Mouse (Mus musculus): ENCODE results near the gene Csrnp1. TPM values are rescaled to one million over a fixed set of nuclear protein-coding genes. Genes with fewer than 3 reads are reported as not detected.
"Not testable (repeated sequence)": the region's sequence is repeated elsewhere in the genome, so short reads cannot be mapped to it uniquely, and the experiment has no call there.

The Csrnp1 gene
- polyA plus RNA-seq, 1 experiment from 2014 or later = 2.0 TPM

GRCm38 (mm10) chr9:120020285-120020890 lies 35.9 kb upstream of the Csrnp1 start:
- Histone ChIP-seq H3K4me3 (replicated peaks; ENCODE audit: low read length) (no peak overlapping the region), H3K4me2 (ENCODE audit: low read length) (no peak overlapping the region), H3K27ac (ENCODE audit: low read length) (no peak overlapping the region), H3K36me3 (ENCODE audit: control insufficient read depth, insufficient read depth) (no peaks in the 10 kb centered on the region), H3K4me1 (replicated peaks; ENCODE audit: control insufficient read depth, insufficient read depth, low read length) (0 out of 2 replicates have a peak, but pooled peaks cover 4% of the 10 kb centered on the region), H3K9me3 (ENCODE audit: control insufficient read depth, low read length) (no peaks in the 10 kb centered on the region), H3K27me3 (replicated peaks; ENCODE audit: control insufficient read depth, insufficient read depth, low read length) (no peaks in the 10 kb centered on the region), H3K9ac (replicated peaks; ENCODE audit: low read depth, low read length) (no peak overlapping the region)
- 49% methylated on average over 7 of the region's 7 CpGs for WGBS
- ATAC-seq = no peak

GRCm38 (mm10) chr9:120016956-120017355 lies 32.5 kb upstream of the Csrnp1 start:
- Histone ChIP-seq H3K36me3 (ENCODE audit: control insufficient read depth, insufficient read depth) (no peaks in the 10 kb centered on the region), H3K4me1 (replicated peaks; ENCODE audit: control insufficient read depth, insufficient read depth, low read length) (no peaks in the 10 kb centered on the region), H3K27ac (ENCODE audit: low read length) (no peak overlapping the region), H3K27me3 (replicated peaks; ENCODE audit: control insufficient read depth, insufficient read depth, low read length) (no peaks in the 10 kb centered on the region), H3K4me3 (replicated peaks; ENCODE audit: low read length) (no peak overlapping the region), H3K9ac (replicated peaks; ENCODE audit: low read depth, low read length) (no peak overlapping the region), H3K9me3 (ENCODE audit: control insufficient read depth, low read length) (no peaks in the 10 kb centered on the region), H3K4me2 (ENCODE audit: low read length) (no peak overlapping the region)
- ATAC-seq = no peak
- 79% methylated on average over 10 of the region's 10 CpGs for WGBS

- no peak for ATAC-seq
- peaks cover 13% of the 10 kb centered on the region for H3K4me1 ChIP-seq (replicated peaks; ENCODE audit: control insufficient read depth, insufficient read depth, low read length)
- H3K36me3 ChIP-seq (ENCODE audit: control insufficient read depth, insufficient read depth) = no peaks in the 10 kb centered on the region
- no peaks in the 10 kb centered on the region for H3K27me3 ChIP-seq (replicated peaks; ENCODE audit: control insufficient read depth, insufficient read depth, low read length)
- H3K4me2 ChIP-seq (ENCODE audit: low read length) = no peak overlapping the region
- no peaks in the 10 kb centered on the region for H3K9me3 ChIP-seq (ENCODE audit: control insufficient read depth, low read length)
- H3K4me3 ChIP-seq (replicated peaks; ENCODE audit: low read length) = no peak overlapping the region
- no peak overlapping the region for H3K27ac ChIP-seq (ENCODE audit: low read length)
- 66% methylated on average over 6 of the region's 6 CpGs for WGBS
- no peak overlapping the region for H3K9ac ChIP-seq (replicated peaks; ENCODE audit: low read depth, low read length)
These were observed 30.4 kb upstream of the Csrnp1 start for GRCm38 (mm10) chr9:120014828-120015227.

- Histone ChIP-seq H3K27ac (ENCODE audit: low read length) (no peak overlapping the region), H3K36me3 (ENCODE audit: control insufficient read depth, insufficient read depth) (no peaks in the 10 kb centered on the region), H3K27me3 (replicated peaks; ENCODE audit: control insufficient read depth, insufficient read depth, low read length) (no peaks in the 10 kb centered on the region), H3K9ac (replicated peaks; ENCODE audit: low read depth, low read length) (no peak overlapping the region), H3K4me1 (replicated peaks; ENCODE audit: control insufficient read depth, insufficient read depth, low read length) (peaks cover 13% of the 10 kb centered on the region), H3K4me3 (replicated peaks; ENCODE audit: low read length) (no peak overlapping the region), H3K9me3 (ENCODE audit: control insufficient read depth, low read length) (no peaks in the 10 kb centered on the region), H3K4me2 (ENCODE audit: low read length) (no peak overlapping the region)
- ATAC-seq = no peak
- WGBS = 68% methylated on average over 11 of the region's 11 CpGs
These were observed 28.9 kb upstream of the Csrnp1 start for GRCm38 (mm10) chr9:120013251-120013820.

GRCm38 (mm10) chr9:120012781-120013180 lies 28.3 kb upstream of the Csrnp1 start:
- WGBS = 88% methylated on average over 5 of the region's 5 CpGs
- Histone ChIP-seq H3K4me2 (ENCODE audit: low read length) (no peak overlapping the region), H3K4me3 (replicated peaks; ENCODE audit: low read length) (no peak overlapping the region), H3K27ac (ENCODE audit: low read length) (no peak overlapping the region), H3K4me1 (replicated peaks; ENCODE audit: control insufficient read depth, insufficient read depth, low read length) (peaks cover 13% of the 10 kb centered on the region), H3K9me3 (ENCODE audit: control insufficient read depth, low read length) (no peaks in the 10 kb centered on the region), H3K27me3 (replicated peaks; ENCODE audit: control insufficient read depth, insufficient read depth, low read length) (no peaks in the 10 kb centered on the region), H3K36me3 (ENCODE audit: control insufficient read depth, insufficient read depth) (no peaks in the 10 kb centered on the region), H3K9ac (replicated peaks; ENCODE audit: low read depth, low read length) (no peak overlapping the region)
- no peak for ATAC-seq

GRCm38 (mm10) chr9:120012161-120012560 lies 27.7 kb upstream of the Csrnp1 start:
- 86% methylated on average over 6 of the region's 6 CpGs for WGBS
- not testable (repeated sequence) for H3K4me3 ChIP-seq (replicated peaks; ENCODE audit: low read length); ATAC-seq; H3K9ac ChIP-seq (replicated peaks; ENCODE audit: low read depth, low read length); H3K27ac ChIP-seq (ENCODE audit: low read length); H3K4me2 ChIP-seq (ENCODE audit: low read length); H3K27me3 ChIP-seq (replicated peaks; ENCODE audit: control insufficient read depth, insufficient read depth, low read length); H3K9me3 ChIP-seq (ENCODE audit: control insufficient read depth, low read length); H3K36me3 ChIP-seq (ENCODE audit: control insufficient read depth, insufficient read depth)
- H3K4me1 ChIP-seq (replicated peaks; ENCODE audit: control insufficient read depth, insufficient read depth, low read length) = peaks cover 13% of the 10 kb centered on the region

GRCm38 (mm10) chr9:120011533-120011932 lies 27.1 kb upstream of the Csrnp1 start:
- WGBS = 1% methylated on average over 10 of the region's 10 CpGs

GRCm38 (mm10) chr9:120010781-120011511 lies 26.5 kb upstream of the Csrnp1 start:
- WGBS = under 1% methylated on average over 57 of the region's 60 CpGs
- no peaks in the 10 kb centered on the region for H3K9me3 ChIP-seq (ENCODE audit: control insufficient read depth, low read length)
- no peaks in the 10 kb centered on the region for H3K36me3 ChIP-seq (ENCODE audit: control insufficient read depth, insufficient read depth)
- peak overlapping the region; percentile 55 for H3K4me3 ChIP-seq (replicated peaks; ENCODE audit: low read length)
- peaks cover 13% of the 10 kb centered on the region for H3K4me1 ChIP-seq (replicated peaks; ENCODE audit: control insufficient read depth, insufficient read depth, low read length)
- H3K9ac ChIP-seq (replicated peaks; ENCODE audit: low read depth, low read length) = peak overlapping the region; percentile 52
- peak; percentile 94 for ATAC-seq
- H3K27ac ChIP-seq (ENCODE audit: low read length) = peak overlapping the region; percentile 92
- peak overlapping the region; percentile 79 for H3K4me2 ChIP-seq (ENCODE audit: low read length)
- H3K27me3 ChIP-seq (replicated peaks; ENCODE audit: control insufficient read depth, insufficient read depth, low read length) = no peaks in the 10 kb centered on the region

More at GRCm38 (mm10) chr9:120011533-120011932, 27.1 kb upstream of the Csrnp1 start:
- Histone ChIP-seq H3K27ac (ENCODE audit: low read length) (peak overlapping the region; percentile 92), H3K9ac (replicated peaks; ENCODE audit: low read depth, low read length) (peak overlapping the region; percentile 52), H3K36me3 (ENCODE audit: control insufficient read depth, insufficient read depth) (no peaks in the 10 kb centered on the region), H3K27me3 (replicated peaks; ENCODE audit: control insufficient read depth, insufficient read depth, low read length) (no peaks in the 10 kb centered on the region), H3K4me2 (ENCODE audit: low read length) (peak overlapping the region; percentile 79), H3K4me3 (replicated peaks; ENCODE audit: low read length) (peak overlapping the region; percentile 55), H3K9me3 (ENCODE audit: control insufficient read depth, low read length) (no peaks in the 10 kb centered on the region), H3K4me1 (replicated peaks; ENCODE audit: control insufficient read depth, insufficient read depth, low read length) (peaks cover 13% of the 10 kb centered on the region)
- ATAC-seq = peak; percentile 78

- WGBS = 96% methylated on average over 3 of the region's 3 CpGs
- no peaks in the 10 kb centered on the region for H3K27me3 ChIP-seq (replicated peaks; ENCODE audit: control insufficient read depth, insufficient read depth, low read length)
These were observed 25.4 kb upstream of the Csrnp1 start for GRCm38 (mm10) chr9:120009871-120010270.

More at GRCm38 (mm10) chr9:120009871-120010270, 25.4 kb upstream of the Csrnp1 start:
- H3K9ac ChIP-seq (replicated peaks; ENCODE audit: low read depth, low read length) = no peak overlapping the region
- no peak for ATAC-seq
- no peak overlapping the region for H3K27ac ChIP-seq (ENCODE audit: low read length)
- H3K9me3 ChIP-seq (ENCODE audit: control insufficient read depth, low read length) = no peaks in the 10 kb centered on the region
- H3K4me1 ChIP-seq (replicated peaks; ENCODE audit: control insufficient read depth, insufficient read depth, low read length) = peaks cover 13% of the 10 kb centered on the region
- no peak overlapping the region for H3K4me2 ChIP-seq (ENCODE audit: low read length)
- H3K36me3 ChIP-seq (ENCODE audit: control insufficient read depth, insufficient read depth) = no peaks in the 10 kb centered on the region
- H3K4me3 ChIP-seq (replicated peaks; ENCODE audit: low read length) = no peak overlapping the region
